Mouse (Mus musculus) gonadal fat pad, adult 2 months (tissue): ENCODE measurements at regions not wholly inside any gene's neighbourhood (a gene's known extent, or its start where the extent isn't known, plus 50 kb on each side); places are given as distances from the start of the nearest gene placed in this dataset.

Source experiments
- DNase-seq: peaks from one replicate; pipeline ENCODE4 v3.0.0-alpha.2; 2012; ENCODE audit warnings: low read depth

GRCm38 (mm10) chr12:107111908-107112770, 376.3 kb upstream of the 3110018I06Rik start:
- DNase-seq, result no peak

- DNase-seq, result no peak
These were observed 370.1 kb upstream of the 3110018I06Rik start for GRCm38 (mm10) chr12:107118364-107118763.

GRCm38 (mm10) chr12:107119076-107119475, 369.4 kb upstream of the 3110018I06Rik start:
- DNase-seq, result no peak

GRCm38 (mm10) chr12:107120486-107121186, 367.8 kb upstream of the 3110018I06Rik start:
- no peak for DNase-seq

GRCm38 (mm10) chr12:107121990-107122389, 366.4 kb upstream of the 3110018I06Rik start:
- DNase-seq, result no peak

GRCm38 (mm10) chr12:107123661-107124060, 364.8 kb upstream of the 3110018I06Rik start:
- DNase-seq, result no peak

GRCm38 (mm10) chr12:107124263-107124885, 364.1 kb upstream of the 3110018I06Rik start:
- no peak for DNase-seq

GRCm38 (mm10) chr12:107125201-107125600, 363.2 kb upstream of the 3110018I06Rik start:
- no peak for DNase-seq

GRCm38 (mm10) chr12:107126056-107126455, 362.4 kb upstream of the 3110018I06Rik start:
- no peak for DNase-seq

- no peak for DNase-seq
These were observed 360.8 kb upstream of the 3110018I06Rik start for GRCm38 (mm10) chr12:107127591-107127990.

- no peak for DNase-seq
These were observed 359.2 kb upstream of the 3110018I06Rik start for GRCm38 (mm10) chr12:107129232-107129631.

GRCm38 (mm10) chr12:107131351-107131750, 357.1 kb upstream of the 3110018I06Rik start:
- DNase-seq, result no peak

GRCm38 (mm10) chr12:107131841-107132240, 356.6 kb upstream of the 3110018I06Rik start:
- DNase-seq, result no peak

- no peak for DNase-seq
These were observed 355.9 kb upstream of the 3110018I06Rik start for GRCm38 (mm10) chr12:107132501-107132900.

GRCm38 (mm10) chr12:107134353-107134752, 354.1 kb upstream of the 3110018I06Rik start:
- no peak for DNase-seq

- no peak for DNase-seq
These were observed 349.6 kb upstream of the 3110018I06Rik start for GRCm38 (mm10) chr12:107138677-107139400.

- DNase-seq, result no peak
These were observed 347.4 kb upstream of the 3110018I06Rik start for GRCm38 (mm10) chr12:107140957-107141595.

GRCm38 (mm10) chr12:107142226-107142625, 346.2 kb upstream of the 3110018I06Rik start:
- no peak for DNase-seq

GRCm38 (mm10) chr12:107146608-107147121, 341.8 kb upstream of the 3110018I06Rik start:
- no peak for DNase-seq

- no peak for DNase-seq
These were observed 340.0 kb upstream of the 3110018I06Rik start for GRCm38 (mm10) chr12:107148451-107148850.

GRCm38 (mm10) chr12:107151089-107151488, 337.3 kb upstream of the 3110018I06Rik start:
- no peak for DNase-seq
